Mouse (Mus musculus): ENCODE measurements at regions not wholly inside any gene's neighbourhood (a gene's known extent, or its start where the extent isn't known, plus 50 kb on each side); places are given as distances from the start of the nearest gene placed in this dataset.

DNA sequence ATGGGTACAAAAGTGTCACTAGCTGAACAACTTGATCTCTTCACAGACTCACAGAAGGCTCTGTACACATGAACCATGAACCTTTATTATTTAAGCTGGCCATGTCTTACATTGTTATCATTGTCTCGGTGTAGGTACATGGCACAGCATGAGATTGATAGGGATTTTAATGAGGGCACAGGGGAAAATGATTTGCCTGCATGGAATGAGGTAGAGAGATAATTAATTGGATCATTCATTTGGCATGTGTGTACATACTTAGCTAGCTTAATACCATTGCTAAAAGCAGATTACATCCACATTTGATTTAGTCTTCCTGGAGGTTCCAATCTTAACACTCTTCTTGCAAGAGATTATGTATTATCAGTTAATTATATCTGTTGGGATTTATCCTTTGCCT is 660.5 kb downstream of the Dnah5 start:
- TF ChIP-seq CTCF (IDR thresholded peaks at IDR 0.05; ENCODE audit: borderline replicate concordance, insufficient read depth, low read depth, low read length) (no peak), POLR2A (IDR thresholded peaks at IDR 0.05; ENCODE audit: borderline replicate concordance, insufficient read depth, low read length) (no peak)
